Mouse (Mus musculus) thymus, adult 18-20 months (tissue): ENCODE results near the gene Hmces.

ENCODE experiments used
- DNase-seq, 2 experiments: peaks; one replicate each; pipeline ENCODE4 v3.0.0; 2022; ENCODE audit warnings: mixed read lengths in 2 of 2

The Hmces gene

GRCm38 (mm10) chr6:87913661-87914325, at the start of gene Hmces:
TSS of gene Hmces (plus strand) at chr6:87913935.
- DNase-seq = peak; percentile 59 to 74

GRCm38 (mm10) chr6:87866211-87866610, 47.5 kb upstream of the Hmces start:
- DNase-seq = no peak

DNA sequence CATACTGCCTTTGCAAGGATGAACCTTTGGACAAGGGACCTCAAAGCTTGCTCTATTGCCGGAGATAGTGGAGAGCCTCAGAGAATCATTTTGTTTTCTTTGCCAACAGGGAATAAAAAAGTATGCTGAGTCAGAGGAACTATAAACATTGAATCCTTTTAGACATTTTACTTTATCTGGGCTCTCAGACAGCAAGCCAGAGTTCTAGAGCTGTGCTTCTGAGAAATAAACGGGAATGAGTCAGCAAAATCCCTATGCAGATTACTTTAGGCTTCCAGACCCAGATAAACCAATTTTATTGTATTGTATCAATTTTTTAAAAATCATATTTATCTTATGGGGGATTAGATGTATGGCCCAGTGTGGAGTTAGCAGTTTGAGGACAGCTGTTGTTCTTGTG, 46.5 kb upstream of the Hmces start:
- no peak for DNase-seq

DNA sequence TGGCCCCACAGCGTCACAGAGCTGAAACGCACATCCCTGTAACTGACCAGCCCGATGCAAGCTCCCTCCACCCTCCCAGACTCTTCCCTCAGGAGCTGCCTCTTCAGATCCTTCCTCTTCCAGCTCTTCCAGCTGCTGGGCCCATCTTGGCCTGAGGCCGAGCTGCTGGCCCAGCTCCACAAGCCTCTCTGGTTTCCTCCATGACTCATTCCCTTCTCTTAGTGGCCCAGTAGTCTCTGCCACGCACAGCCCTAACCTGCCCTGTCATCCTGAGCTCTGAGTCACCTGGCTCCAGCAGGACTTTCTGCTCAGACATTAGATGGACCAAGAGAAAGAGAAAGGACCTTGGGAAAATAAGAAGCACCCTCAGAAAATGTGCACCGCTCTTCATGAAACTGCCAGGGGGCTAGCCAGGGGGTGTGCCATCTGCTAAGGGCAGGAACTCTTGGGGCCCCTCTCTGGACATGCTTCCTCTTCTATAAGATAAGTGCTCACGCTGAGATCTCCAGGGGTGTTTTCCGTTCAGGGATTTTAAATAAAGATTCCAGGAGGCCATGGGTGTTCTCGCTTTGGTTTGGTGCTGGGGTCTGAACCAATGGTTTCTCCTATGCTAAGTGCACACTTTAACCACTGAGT, 44.7 kb upstream of the Hmces start:
- peak in 1 of 2 experiments; percentile 14 for DNase-seq

- no peak for DNase-seq
Measured at GRCm38 (mm10) chr6:87870440-87870839, 43.3 kb upstream of the Hmces start.

- no peak for DNase-seq
Measured at GRCm38 (mm10) chr6:87871240-87871639, 42.5 kb upstream of the Hmces start.

DNA sequence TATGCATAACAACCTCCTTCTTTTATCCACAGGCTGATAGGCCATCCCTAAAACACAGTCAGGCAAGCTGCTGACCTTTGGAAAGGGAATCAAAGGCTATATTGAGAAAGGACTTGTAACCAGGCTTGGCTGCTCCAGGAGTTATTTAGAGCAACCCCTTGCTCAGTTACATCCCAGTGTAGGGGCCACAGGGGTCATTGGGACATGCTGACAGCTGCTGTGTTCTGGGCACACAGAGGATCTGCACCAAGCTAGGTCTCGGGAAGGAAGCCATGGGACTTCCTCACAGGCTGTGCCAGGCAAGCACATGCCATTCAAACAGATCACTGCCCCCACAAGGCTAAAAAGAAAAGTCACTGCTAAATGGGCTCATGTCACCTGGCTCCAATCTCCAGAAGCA, 40.6 kb upstream of the Hmces start:
- no peak for DNase-seq

GRCm38 (mm10) chr6:87873963-87874362, 39.8 kb upstream of the Hmces start:
- DNase-seq = no peak

- DNase-seq = no peak
Measured at GRCm38 (mm10) chr6:87875083-87875482, 38.7 kb upstream of the Hmces start.

- no peak for DNase-seq
Measured at GRCm38 (mm10) chr6:87875562-87875961, 38.2 kb upstream of the Hmces start.

DNA sequence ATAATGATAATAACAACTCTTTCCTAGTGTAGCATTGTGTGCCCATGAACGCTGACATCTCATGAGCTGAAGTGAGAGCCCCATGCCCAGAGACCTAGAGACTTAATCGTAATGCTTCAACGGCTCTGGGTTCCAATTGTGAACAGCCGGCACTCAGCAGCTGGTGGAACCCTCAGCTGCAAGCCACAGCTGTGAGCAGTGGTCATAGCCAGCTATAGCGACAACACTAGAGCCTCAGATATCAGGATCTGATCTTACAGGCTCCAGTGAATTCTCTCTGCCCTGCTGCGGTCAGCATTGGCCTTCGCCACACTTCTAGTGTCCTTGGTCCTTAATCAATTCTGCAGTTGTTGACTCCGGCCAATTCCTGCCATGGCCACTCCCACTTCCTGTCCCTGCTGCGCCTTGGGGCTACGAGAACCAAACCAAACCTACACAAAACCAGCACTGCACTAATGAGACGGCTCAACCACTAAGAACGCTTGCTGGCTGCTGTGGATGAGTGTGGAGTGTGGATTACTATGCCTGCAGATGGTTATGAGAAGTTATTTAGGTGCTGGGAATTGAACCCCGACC, 37.6 kb upstream of the Hmces start:
- no peak for DNase-seq

DNA sequence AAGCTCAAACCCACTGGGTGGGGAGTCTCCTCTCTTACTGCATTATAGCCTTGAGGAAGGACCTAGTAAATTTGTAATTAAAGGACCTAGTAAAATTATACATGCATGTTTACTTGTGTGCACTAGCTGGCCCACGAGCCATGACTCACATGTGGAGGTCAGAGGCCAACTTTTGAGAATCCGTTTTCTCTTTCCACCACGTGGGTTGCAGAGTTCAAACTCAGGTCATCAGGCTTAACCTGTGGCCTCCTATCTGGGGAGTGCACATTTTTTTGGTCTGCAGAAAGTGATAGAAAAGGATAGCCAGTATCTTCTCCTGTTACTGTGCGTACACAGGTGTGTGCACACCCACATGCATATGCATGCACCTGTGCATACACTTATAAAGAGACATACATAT, 34.7 kb upstream of the Hmces start:
- DNase-seq = no peak

DNA sequence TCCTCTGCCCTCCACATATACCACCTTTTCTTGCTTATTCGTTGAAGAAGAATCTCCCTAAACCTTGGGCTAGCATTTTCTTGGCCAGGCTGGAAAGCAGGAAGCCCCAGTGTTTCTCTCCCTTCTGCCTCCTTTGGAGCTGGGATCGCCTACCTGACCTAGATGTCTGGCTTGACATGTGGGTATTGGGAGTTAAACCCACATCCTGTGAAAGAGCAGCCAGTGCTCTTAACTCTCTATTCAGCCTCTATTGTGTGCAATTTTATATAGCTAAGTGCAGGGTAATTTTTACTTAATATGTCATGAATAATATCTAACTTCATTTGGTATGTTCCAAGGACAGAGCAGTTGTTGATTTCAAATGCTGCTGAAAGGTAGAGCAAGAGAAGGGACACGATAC, 34.1 kb upstream of the Hmces start:
- DNase-seq = no peak

- DNase-seq = no peak
Measured at GRCm38 (mm10) chr6:87882221-87882620, 31.5 kb upstream of the Hmces start.

- no peak for DNase-seq
Measured at GRCm38 (mm10) chr6:87882816-87883215, 30.9 kb upstream of the Hmces start.

- no peak for DNase-seq
Measured at GRCm38 (mm10) chr6:87886721-87887120, 27.0 kb upstream of the Hmces start.

DNA sequence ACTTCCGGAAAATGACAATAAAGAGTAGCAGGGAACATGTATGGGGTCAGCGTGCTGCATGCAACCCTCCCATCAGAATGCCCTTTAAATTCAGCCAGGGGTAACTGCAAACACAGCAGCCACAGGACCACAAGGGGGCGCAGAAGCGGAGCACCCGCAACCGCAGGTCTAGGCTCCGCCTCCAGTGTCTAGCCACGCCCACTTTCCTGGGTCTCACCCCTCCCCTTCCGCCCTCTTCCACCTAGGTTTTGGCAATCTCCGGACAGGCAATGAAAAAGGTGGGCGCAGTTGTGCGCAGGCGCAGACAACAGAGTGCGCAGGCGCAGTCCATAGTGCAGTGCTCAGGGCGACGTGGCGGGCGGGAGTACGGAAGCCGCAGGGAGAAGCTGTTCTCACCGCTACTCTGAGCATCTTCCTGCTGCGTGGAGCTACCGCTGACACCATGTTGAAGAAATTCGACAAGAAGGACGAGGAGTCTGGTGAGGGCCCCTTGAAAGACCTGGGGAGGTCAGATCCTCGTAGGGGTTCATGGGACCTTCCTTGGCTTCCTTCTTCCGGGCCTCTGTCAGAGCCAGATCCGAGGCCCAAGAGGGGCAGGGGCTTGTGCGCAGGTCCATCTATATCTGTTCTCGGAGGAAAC, 26.0 kb upstream of the Hmces start, which contains the start of gene Copg1:
Copg1 (plus strand) TSS at position 221 of the 640 bp plus-strand sequence.
- DNase-seq = peak; percentile 99

- DNase-seq = no peak
Measured at GRCm38 (mm10) chr6:87893931-87894330, 19.8 kb upstream of the Hmces start.

DNA sequence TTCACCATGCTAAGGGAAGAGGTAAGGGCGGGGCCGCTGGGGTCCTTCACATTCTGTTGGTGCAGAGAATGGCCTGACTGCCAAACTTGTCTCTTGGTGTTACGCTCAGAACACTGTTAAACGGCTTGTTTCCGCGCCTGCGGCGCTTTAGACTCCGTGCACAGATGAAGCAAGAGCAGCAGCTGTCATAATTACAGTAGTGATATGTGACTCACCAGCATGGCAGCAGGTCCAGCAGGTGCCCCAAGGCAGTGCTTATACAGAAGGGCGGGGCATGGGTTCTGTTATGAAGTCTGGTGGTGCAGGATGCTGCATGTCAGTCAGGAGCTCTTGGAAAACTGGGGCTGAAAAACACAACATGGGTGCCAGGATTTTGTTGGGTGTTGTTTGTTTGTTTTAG, 15.7 kb upstream of the Hmces start:
- no peak for DNase-seq

DNA sequence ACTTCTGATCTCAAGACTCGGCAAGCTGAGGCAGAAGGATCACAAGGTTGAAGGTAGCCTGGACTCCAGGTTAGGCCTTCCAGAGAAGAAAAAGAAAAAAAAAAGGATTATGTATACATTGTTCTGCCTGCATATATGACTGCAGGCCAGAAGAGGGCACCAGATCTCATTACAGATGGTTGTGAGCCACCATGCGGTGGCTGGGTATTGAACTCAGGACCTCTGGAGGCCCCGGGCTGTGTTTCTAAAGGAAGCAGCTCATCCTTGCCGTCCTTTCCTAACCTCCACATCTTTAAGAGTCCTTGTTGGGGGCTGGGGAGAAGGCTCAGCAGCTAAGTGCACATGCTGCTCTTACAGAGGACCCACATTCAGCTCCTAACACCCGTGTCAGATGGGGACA, 7.1 kb upstream of the Hmces start:
- DNase-seq = no peak

GRCm38 (mm10) chr6:87909181-87909580, 4.6 kb upstream of the Hmces start:
- DNase-seq = no peak

- DNase-seq = no peak
Measured at GRCm38 (mm10) chr6:87911559-87911958, 2.2 kb upstream of the Hmces start.

- peak; percentile 17 to 18 for DNase-seq
Measured at GRCm38 (mm10) chr6:87914326-87915102, 779 bp downstream of the Hmces start.
